Mouse (Mus musculus): ENCODE results near the gene Rnf224. TPM values are rescaled to one million over a fixed set of nuclear protein-coding genes. Genes with fewer than 3 reads are reported as not detected.
"Not testable (repeated sequence)": the region's sequence is repeated elsewhere in the genome, so short reads cannot be mapped to it uniquely, and the experiment has no call there.

Gene Rnf224
- polyA plus RNA-seq, 1 experiment from 2014 or later = not detected

- no peaks in the 10 kb centered on the region for H3K27me3 ChIP-seq (replicated peaks)
- H3K9ac ChIP-seq (replicated peaks) = peak overlapping the region; percentile 41
- H3K4me2 ChIP-seq = peak overlapping the region; percentile 100
- peaks cover 21% of the 10 kb centered on the region for H3K36me3 ChIP-seq
- 51% methylated on average over 6 of the region's 6 CpGs for WGBS
- no peak for ATAC-seq (ENCODE audit: low FRiP score)
- peak overlapping the region; percentile 17 for H3K4me3 ChIP-seq (replicated peaks)
- peak overlapping the region; percentile 67 for H3K27ac ChIP-seq (replicated peaks)
- H3K9me3 ChIP-seq (replicated peaks) = no peaks in the 10 kb centered on the region
- H3K4me1 ChIP-seq = peaks cover 68% of the 10 kb centered on the region
These were observed 29.5 kb upstream of the Rnf224 start for GRCm38 (mm10) chr2:25265897-25266656.

GRCm38 (mm10) chr2:25264851-25265250 is 28.3 kb upstream of the Rnf224 start:
- ATAC-seq (ENCODE audit: low FRiP score) = no peak
- peak overlapping the region; percentile 85 for H3K4me3 ChIP-seq (replicated peaks)
- H3K4me2 ChIP-seq = peak overlapping the region; percentile 100
- 64% methylated on average over 3 of the region's 3 CpGs for WGBS
- peak overlapping the region; percentile 41; the same call in 1 of the 2 replicates for H3K9ac ChIP-seq (replicated peaks)
- no peak overlapping the region for H3K27ac ChIP-seq (replicated peaks)
- peaks cover 61% of the 10 kb centered on the region for H3K4me1 ChIP-seq
- H3K9me3 ChIP-seq (replicated peaks) = no peaks in the 10 kb centered on the region
- H3K27me3 ChIP-seq (replicated peaks) = no peaks in the 10 kb centered on the region
- peaks cover 16% of the 10 kb centered on the region for H3K36me3 ChIP-seq

- ATAC-seq (ENCODE audit: low FRiP score) = no peak
These were observed 27.7 kb upstream of the Rnf224 start for GRCm38 (mm10) chr2:25264286-25264660.

GRCm38 (mm10) chr2:25263623-25264285 is 27.2 kb upstream of the Rnf224 start:
- H3K9ac ChIP-seq (replicated peaks) = peak overlapping the region; percentile 78
- H3K9me3 ChIP-seq (replicated peaks) = no peaks in the 10 kb centered on the region
- no peak overlapping the region for H3K27ac ChIP-seq (replicated peaks)
- no peaks in the 10 kb centered on the region for H3K27me3 ChIP-seq (replicated peaks)
- H3K4me2 ChIP-seq = peak overlapping the region; percentile 100
- no peak for ATAC-seq (ENCODE audit: low FRiP score)
- H3K4me1 ChIP-seq = peaks cover 61% of the 10 kb centered on the region
- WGBS = 12% methylated on average over 12 of the region's 12 CpGs
- H3K36me3 ChIP-seq = 0 out of 2 replicates have a peak, but pooled peaks cover 5% of the 10 kb centered on the region
- H3K4me3 ChIP-seq (replicated peaks) = peak overlapping the region; percentile 85

More at GRCm38 (mm10) chr2:25264286-25264660, 27.7 kb upstream of the Rnf224 start:
- peaks cover 10% of the 10 kb centered on the region for H3K36me3 ChIP-seq
- H3K4me2 ChIP-seq = peak overlapping the region; percentile 100
- H3K27ac ChIP-seq (replicated peaks) = no peak overlapping the region
- peak overlapping the region; percentile 78; the same call in 1 of the 2 replicates for H3K9ac ChIP-seq (replicated peaks)
- 73% methylated on average over 5 of the region's 5 CpGs for WGBS
- H3K4me1 ChIP-seq = peaks cover 61% of the 10 kb centered on the region
- no peaks in the 10 kb centered on the region for H3K9me3 ChIP-seq (replicated peaks)
- peak overlapping the region; percentile 85 for H3K4me3 ChIP-seq (replicated peaks)
- no peaks in the 10 kb centered on the region for H3K27me3 ChIP-seq (replicated peaks)

- Histone ChIP-seq H3K9me3 (replicated peaks) (no peaks in the 10 kb centered on the region), H3K27me3 (replicated peaks) (no peaks in the 10 kb centered on the region), H3K4me3 (replicated peaks) (peak overlapping the region; percentile 85), H3K4me1 (peaks cover 63% of the 10 kb centered on the region), H3K27ac (replicated peaks) (peak overlapping the region; percentile 79), H3K36me3 (0 out of 2 replicates have a peak, but pooled peaks cover 3% of the 10 kb centered on the region), H3K9ac (replicated peaks) (peak overlapping the region; percentile 78), H3K4me2 (peak overlapping the region; percentile 100)
- peak; percentile 33 for ATAC-seq (ENCODE audit: low FRiP score)
- WGBS = under 1% methylated on average over 82 of the region's 82 CpGs
These were observed 26.4 kb upstream of the Rnf224 start for GRCm38 (mm10) chr2:25262795-25263622.

GRCm38 (mm10) chr2:25262291-25262767 is 25.7 kb upstream of the Rnf224 start, which contains the start of gene Tprn:
TSS of gene Tprn (plus strand) at chr2:25262618.
- no peaks in the 10 kb centered on the region for H3K9me3 ChIP-seq (replicated peaks)
- ATAC-seq (ENCODE audit: low FRiP score) = peak; percentile 99
- H3K27ac ChIP-seq (replicated peaks) = peak within 1 kb of the TSS; percentile 79
- H3K27me3 ChIP-seq (replicated peaks) = no peaks in the 10 kb centered on the region
- peak within 1 kb of the TSS; percentile 85 for H3K4me3 ChIP-seq (replicated peaks)
- no peaks in the 10 kb centered on the region for H3K36me3 ChIP-seq
- WGBS = under 1% methylated on average over 39 of the region's 39 CpGs
- peak within 1 kb of the TSS; percentile 100 for H3K4me2 ChIP-seq
- H3K9ac ChIP-seq (replicated peaks) = peak within 1 kb of the TSS; percentile 78
- peaks cover 56% of the 10 kb centered on the region for H3K4me1 ChIP-seq

GRCm38 (mm10) chr2:25261870-25262269 is 25.3 kb upstream of the Rnf224 start:
- Histone ChIP-seq H3K36me3 (no peaks in the 10 kb centered on the region), H3K27ac (replicated peaks) (peak overlapping the region; percentile 78), H3K9me3 (replicated peaks) (no peaks in the 10 kb centered on the region), H3K4me1 (peaks cover 56% of the 10 kb centered on the region), H3K9ac (replicated peaks) (peak overlapping the region; percentile 45), H3K4me2 (peak overlapping the region; percentile 100), H3K27me3 (replicated peaks) (no peaks in the 10 kb centered on the region), H3K4me3 (replicated peaks) (peak overlapping the region; percentile 85)
- WGBS = 47% methylated on average over 12 of the region's 12 CpGs
- peak; percentile 7; the same call in 1 of the 2 replicates for ATAC-seq (ENCODE audit: low FRiP score)

- Histone ChIP-seq H3K9me3 (replicated peaks) (no peaks in the 10 kb centered on the region), H3K4me3 (replicated peaks) (no peak overlapping the region), H3K36me3 (no peaks in the 10 kb centered on the region), H3K4me1 (peaks cover 46% of the 10 kb centered on the region), H3K9ac (replicated peaks) (no peak overlapping the region), H3K27ac (replicated peaks) (no peak overlapping the region), H3K4me2 (no peak overlapping the region), H3K27me3 (replicated peaks) (no peaks in the 10 kb centered on the region)
- no peak for ATAC-seq (ENCODE audit: low FRiP score)
- WGBS = 47% methylated on average over 2 of the region's 2 CpGs
These were observed 22.3 kb upstream of the Rnf224 start for GRCm38 (mm10) chr2:25258887-25259286.

GRCm38 (mm10) chr2:25257250-25257649 is 20.7 kb upstream of the Rnf224 start:
- not testable (repeated sequence) for ATAC-seq (ENCODE audit: low FRiP score); H3K27ac ChIP-seq (replicated peaks); H3K27me3 ChIP-seq (replicated peaks); H3K4me3 ChIP-seq (replicated peaks); H3K9ac ChIP-seq (replicated peaks); H3K9me3 ChIP-seq (replicated peaks); H3K36me3 ChIP-seq
- H3K4me2 ChIP-seq = peak overlapping the region; percentile 13; the same call in 1 of the 2 replicates
- WGBS = 88% methylated on average over 5 of the region's 5 CpGs
- peaks cover 36% of the 10 kb centered on the region for H3K4me1 ChIP-seq

- Histone ChIP-seq H3K4me3 (replicated peaks) (peak overlapping the region; percentile 100), H3K4me2 (peak overlapping the region; percentile 95), H3K4me1 (peaks cover 30% of the 10 kb centered on the region), H3K9ac (replicated peaks) (peak overlapping the region; percentile 96), H3K36me3 (peaks cover 14% of the 10 kb centered on the region)
- H3K27ac ChIP-seq (replicated peaks); H3K9me3 ChIP-seq (replicated peaks); ATAC-seq (ENCODE audit: low FRiP score); H3K27me3 ChIP-seq (replicated peaks): not testable (repeated sequence)
- WGBS = 58% methylated on average over 12 of the region's 12 CpGs
These were observed 20.0 kb upstream of the Rnf224 start for GRCm38 (mm10) chr2:25256443-25257109.

Data from neural tube, embryonic 15.5 days (tissue).